ENCODE assay signal across 8 mouse cellular contexts in the genomic region with DNA sequence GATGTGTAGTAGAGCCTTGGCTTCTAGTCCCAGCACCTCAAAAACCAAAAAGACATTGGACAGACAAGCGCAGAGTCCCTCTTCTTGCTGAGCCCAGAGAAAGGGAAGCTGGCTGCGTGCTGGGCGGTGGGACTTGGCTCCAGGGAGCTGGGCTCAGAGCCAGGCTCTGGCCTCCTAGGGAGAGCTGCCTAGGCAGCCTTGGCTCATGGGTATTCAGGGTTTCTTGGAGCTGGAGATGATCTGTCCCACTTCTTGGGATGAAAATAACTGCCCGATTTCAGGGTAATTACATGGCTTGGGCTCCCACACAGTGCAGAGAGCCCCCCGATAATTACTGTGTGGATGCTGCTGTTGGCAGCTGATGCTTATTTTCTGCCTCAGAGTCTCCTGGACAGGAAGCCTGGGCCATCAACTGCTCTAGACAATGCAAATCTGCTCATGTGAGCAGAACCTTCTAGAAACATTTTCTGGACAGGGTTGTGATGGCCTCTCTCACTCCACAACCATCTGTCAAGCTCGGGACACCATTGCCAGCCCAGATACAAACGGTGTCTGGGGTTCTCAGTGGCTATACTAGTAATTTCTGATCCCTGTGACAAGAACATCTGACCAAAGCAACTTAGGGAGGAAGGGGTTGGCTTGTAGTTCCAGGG. TPM values are rescaled to one million over a fixed set of nuclear protein-coding genes. Genes with fewer than 3 reads are reported as not detected.
A peak's percentile ranks its signal among the peaks of the same experiment; 100 is the strongest.
DNase-seq lines count a peak whose midpoint lies in the region; ATAC-seq and TF ChIP-seq lines count a peak whose summit lies in the region.

No protein-coding gene starts in this region.

- H3K4me1 ChIP-seq in liver, postnatal 0 days (ENCODE audit: insufficient read depth): peaks cover 8% of the 10 kb centered on the region; the same call in 1 of the 2 replicates
- peaks cover 23% of the 10 kb centered on the region for H3K4me1 ChIP-seq in heart, adult 2 months (ENCODE audit: control insufficient read depth, insufficient read depth, low read length)

- H3K79me2 ChIP-seq in heart, adult 2 months (replicated peaks; ENCODE audit: control insufficient read depth, insufficient read depth, low read length): no peaks in the 10 kb centered on the region

- TF ChIP-seq EP300 in liver, postnatal 0 days (IDR thresholded peaks at IDR 0.05; ENCODE audit: low read depth): no peak
- no peak for TF ChIP-seq EP300 in heart, adult 2 months (IDR thresholded peaks at IDR 0.05; ENCODE audit: insufficient read depth, low read depth, low read length)

- H3K9me3 ChIP-seq in liver, postnatal 0 days (ENCODE audit: low read length): no peaks in the 10 kb centered on the region

- TF ChIP-seq CTCF in liver, postnatal 0 days (IDR thresholded peaks at IDR 0.05; ENCODE audit: low read depth): no peak
- no peak for TF ChIP-seq CTCF in heart, adult 2 months (IDR thresholded peaks at IDR 0.05)

- H3K4me2 ChIP-seq in liver, postnatal 0 days (ENCODE audit: low read depth, low read length): no peak overlapping the region

- H3K4me3 ChIP-seq in liver, postnatal 0 days (ENCODE audit: low read depth, low read length): no peak overlapping the region
- H3K4me3 ChIP-seq in heart, adult 2 months: no peak overlapping the region

- WGBS in liver, postnatal 0 days (ENCODE audit: insufficient replicate concordance): 70% methylated on average over 7 of the region's 7 CpGs
- WGBS in heart, adult 2 months: 29% methylated on average over 7 of the region's 7 CpGs

- H3K27ac ChIP-seq in liver, postnatal 0 days (ENCODE audit: low read depth): peak overlapping the region; percentile 53; the same call in 1 of the 2 replicates
- H3K27ac ChIP-seq in heart, adult 2 months: peak overlapping the region; percentile 82

- peak; percentile 15; the same call in 1 of the 2 replicates for ATAC-seq in liver, postnatal 0 days
- no peak for ATAC-seq in inflammation-experienced regulatory T-cells, adult 6 months

- intact Hi-C loops in heart, adult 2 months (cut with DNase I): loop anchor here (2.0 to 5.0 kb wide), 4 partner anchors 37 to 78 kb away; no protein-coding TSS in a partner anchor

- DNase-seq in adrenal gland, adult 2 months: peak; percentile 42
- DNase-seq in adrenal gland, adult 18-20 months (ENCODE audit: low spot score in 2 of 2): no peak
- no peak for DNase-seq in liver, postnatal 0 days
- no peak for DNase-seq in liver
- peak; percentile 72 to 76 for DNase-seq in heart, adult 2 months
- peak; percentile 46 to 69 for DNase-seq in layer of hippocampus, postnatal 10 days (ENCODE audit: low spot score in 2 of 2)
- peak; percentile 79 for DNase-seq in splenic B cell, adult 2 months (ENCODE audit: low read depth, low spot score)

- no peak overlapping the region for H3K9ac ChIP-seq in liver, postnatal 0 days (replicated peaks)
- no peak overlapping the region for H3K9ac ChIP-seq in heart, adult 2 months (ENCODE audit: low read depth, low read length)

- no peak for TF ChIP-seq POLR2A in heart, adult 2 months (IDR thresholded peaks at IDR 0.05; ENCODE audit: insufficient read depth, low read depth, low read length)

- H3K27me3 ChIP-seq in liver, postnatal 0 days (ENCODE audit: insufficient read depth, low read length): no peaks in the 10 kb centered on the region
- H3K27me3 ChIP-seq in heart, adult 2 months (ENCODE audit: control insufficient read depth, insufficient read depth, low read length): no peaks in the 10 kb centered on the region
- no peaks in the 10 kb centered on the region for H3K27me3 ChIP-seq in splenic B cell, adult 2 months (ENCODE audit: control insufficient read depth, insufficient read depth, low read length, poor library complexity, severe bottlenecking)

- no peaks in the 10 kb centered on the region for H3K36me3 ChIP-seq in liver, postnatal 0 days (replicated peaks; ENCODE audit: insufficient read depth, low read length)
- H3K36me3 ChIP-seq in heart, adult 2 months (ENCODE audit: control insufficient read depth, insufficient read depth, low read length): no peaks in the 10 kb centered on the region
- H3K36me3 ChIP-seq in splenic B cell, adult 2 months (ENCODE audit: control insufficient read depth, insufficient read depth, low read length, poor library complexity, severe bottlenecking): peaks cover 2% of the 10 kb centered on the region; the same call in 1 of the 2 replicates

RNA-seq across cellular contexts. Expression of gene Fam83d, which starts 33.3 kb away (rescaled TPM):
- under 1 TPM; 0.49 to 0.69 TPM for total RNA-seq in adrenal gland, adult 2 months (2021)
- polyA plus RNA-seq in adrenal gland, adult 2 months (2012; rRNA removed): 2.8 and 3.2 TPM in 2 replicates
- total RNA-seq in adrenal gland, adult 18-20 months (2021): under 1 TPM; 0.26 to 0.53 TPM
- polyA plus RNA-seq in liver, postnatal 0 days (2015; fragmentation: Nextera tagmentation; extraction: Ambion mirVana): 5.0 and 5.7 TPM in 2 replicates
- under 1 TPM; 0.59 to 0.78 TPM for total RNA-seq in heart, adult 2 months (2021)
- 0.27 and 0.53 TPM in 2 replicates for polyA plus RNA-seq in heart, adult 2 months (2012; rRNA removed)
- total RNA-seq in layer of hippocampus, postnatal 10 days (2021): 1 to 10 TPM; 1.5 to 2.1 TPM
- 1 to 10 TPM in 1 of 3 experiments, under 1 TPM in 2; 0.50 to 3.9 (median 0.59) TPM for polyA plus RNA-seq in inflammation-experienced regulatory T-cells, adult 6 months (2017; shearing (Covaris generic))

RNA-seq across cellular contexts. Expression of gene Dhx35, which starts 60.0 kb away (rescaled TPM):
- total RNA-seq in adrenal gland, adult 2 months (2021): 10 to 100 TPM in 1 of 2 experiments, 1 to 10 TPM in 1; 7.0 to 13.2 TPM
- polyA plus RNA-seq in adrenal gland, adult 2 months (2012; rRNA removed): 14.9 and 16.6 TPM in 2 replicates
- 10 to 100 TPM in 1 of 2 experiments, 1 to 10 TPM in 1; 9.7 to 11.1 TPM for total RNA-seq in adrenal gland, adult 18-20 months (2021)
- polyA plus RNA-seq in liver, postnatal 0 days (2015; fragmentation: Nextera tagmentation; extraction: Ambion mirVana): 2.7 and 3.6 TPM in 2 replicates
- total RNA-seq in heart, adult 2 months (2021): 10 to 100 TPM; 15.2 to 17.5 TPM
- polyA plus RNA-seq in heart, adult 2 months (2012; rRNA removed): 21.6 and 21.9 TPM in 2 replicates
- 10 to 100 TPM; 21.6 to 21.7 TPM for total RNA-seq in layer of hippocampus, postnatal 10 days (2021)
- polyA plus RNA-seq in inflammation-experienced regulatory T-cells, adult 6 months (2017; shearing (Covaris generic)): 10 to 100 TPM; 12.7 to 16.1 (median 14.1) TPM

Comparison
In these comparisons a context has a peak if more than half of its experiments do, and no peak if none do; other contexts are left out.
1. DNase-seq: peak in adrenal gland, adult 2 months (single experiment), heart, adult 2 months (2 of 2), layer of hippocampus, postnatal 10 days (2 of 2) and splenic B cell, adult 2 months (single experiment); none in adrenal gland, adult 18-20 months (0 of 2), liver, postnatal 0 days (single experiment) and liver (single experiment).